Mouse (Mus musculus) stomach, embryonic 16.5 days (tissue): ENCODE results near the gene Hist1h2ab. TPM values are rescaled to one million over a fixed set of nuclear protein-coding genes. Genes with fewer than 3 reads are reported as not detected.
"Not testable (repeated sequence)": the region's sequence is repeated elsewhere in the genome, so short reads cannot be mapped to it uniquely, and the experiment has no call there.

ENCODE experiments used
- ATAC-seq: fragments of 200-750 bp; cut with Nextera tagmentation; 2 replicates; pipeline ENCODE4 v1.8.0; 2017; ENCODE audit warnings: moderate number of reproducible peaks, moderate TSS enrichment; ENCODE audit not compliant: insufficient read depth, low FRiP score
- H3K27ac ChIP-seq: fragments of 300-500 bp; sonication (generic); 2 replicates; pipeline ENCODE4 v1.5.1; 2014; ENCODE audit warnings: low read length
- H3K27me3 ChIP-seq: fragments of 300-500 bp; sonication (generic); 2 replicates; pipeline ENCODE4 v1.6.1; 2014; ENCODE audit warnings: low read length, control low read depth, mixed read lengths; ENCODE audit not compliant: control insufficient read depth, insufficient read depth
- H3K36me3 ChIP-seq: fragments of 300-500 bp; sonication (generic); 2 replicates; pipeline ENCODE4 v1.6.1; 2014; ENCODE audit warnings: low read length; ENCODE audit not compliant: control insufficient read depth, insufficient read depth
- H3K4me1 ChIP-seq: fragments of 300-500 bp; sonication (generic); 2 replicates; pipeline ENCODE4 v1.6.1; 2014; ENCODE audit warnings: low read length, control low read depth, mixed read lengths; ENCODE audit not compliant: control insufficient read depth, insufficient read depth
- H3K4me2 ChIP-seq: fragments of 300-500 bp; sonication (generic); 2 replicates; pipeline ENCODE4 v1.6.1; 2014; ENCODE audit warnings: low read depth, low read length, mixed read lengths
- H3K4me3 ChIP-seq: fragments of 300-500 bp; sonication (generic); replicated peaks from 2 replicates; pipeline ENCODE4 v1.5.1; 2014; ENCODE audit warnings: mild to moderate bottlenecking, low read length
- H3K9ac ChIP-seq: fragments of 300-500 bp; sonication (generic); 2 replicates; pipeline ENCODE4 v1.6.1; 2014; ENCODE audit warnings: low read length
- H3K9me3 ChIP-seq: fragments of 300-500 bp; sonication (generic); replicated peaks from 2 replicates; pipeline ENCODE4 v1.6.1; 2016; ENCODE audit warnings: low read length, control low read depth; ENCODE audit not compliant: control insufficient read depth
- WGBS: fragments of 180-500 bp; shearing (Covaris S2); extraction: QIAGEN DNeasy Blood & Tissue Kit; methylation state at CpG from one replicate; pipeline ENCODE4 v1.1.7; 2014; 5-methylcytosine and 5-hydroxymethylcytosine counted together
- polyA plus RNA-seq: library from polyadenylated mRNA; unstranded; fragments of >200 nt; fragmentation: Nextera tagmentation; extraction: Ambion mirVana; gene quantifications from 2 replicates; pipeline ENCODE4 v1.2.1, GENCODE M21; 2015

Gene Hist1h2ab
- polyA plus RNA-seq, 1 experiment from 2014 or later: 26.2 TPM

DNA sequence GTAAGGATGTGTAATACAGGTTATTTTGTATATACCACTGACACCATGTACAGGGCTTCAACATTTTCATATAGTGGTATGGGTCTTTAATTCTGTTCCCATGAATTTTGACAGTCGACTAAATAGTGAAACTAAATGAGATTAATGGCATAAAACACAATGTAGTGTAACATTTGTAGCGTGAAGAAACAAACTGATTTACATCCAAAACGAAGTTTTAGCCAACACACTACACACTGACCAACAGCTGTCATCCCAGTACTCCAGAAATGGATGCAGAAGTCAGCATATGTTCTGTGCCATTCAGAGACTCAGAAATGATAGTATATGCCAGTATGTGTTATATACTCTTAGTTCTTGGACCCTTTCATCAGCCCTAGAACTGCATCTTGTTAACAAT lies 7.0 kb downstream of the Hist1h2ab start:
- no peaks in the 10 kb centered on the region for H3K27me3 ChIP-seq
- WGBS: 34% methylated on average over 3 of the region's 3 CpGs
- no peak overlapping the region for H3K4me3 ChIP-seq
- no peak overlapping the region for H3K4me2 ChIP-seq
- H3K9ac ChIP-seq: no peak overlapping the region
- no peak for ATAC-seq
- H3K9me3 ChIP-seq: no peaks in the 10 kb centered on the region
- H3K4me1 ChIP-seq: peaks cover 7% of the 10 kb centered on the region
- no peaks in the 10 kb centered on the region for H3K36me3 ChIP-seq
- H3K27ac ChIP-seq: no peak overlapping the region

DNA sequence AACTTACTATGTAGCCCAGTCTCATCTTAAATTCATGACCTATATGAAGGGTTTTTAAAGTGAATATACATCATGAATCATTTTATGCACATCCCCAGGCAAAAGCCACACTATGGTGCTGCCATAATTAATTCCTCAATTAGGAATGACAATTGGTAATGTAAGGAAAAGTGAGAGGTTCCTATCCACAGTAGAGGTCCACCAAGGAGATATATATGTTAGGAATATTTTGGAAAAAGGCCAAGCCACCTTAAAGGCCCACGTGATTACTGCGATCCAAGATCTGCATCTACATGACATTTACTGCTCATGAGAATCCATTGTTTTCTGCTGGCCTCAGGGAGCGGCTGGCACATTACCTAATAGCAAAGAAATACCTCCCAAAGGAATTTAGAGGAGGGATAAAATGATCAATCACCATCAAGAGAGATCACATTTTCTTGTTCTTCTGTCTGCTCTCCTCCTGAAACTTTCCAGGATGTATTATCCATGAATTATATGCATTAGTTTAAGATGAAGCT lies 8.4 kb downstream of the Hist1h2ab start:
- Histone ChIP-seq H3K27me3 (no peaks in the 10 kb centered on the region), H3K9ac (no peak overlapping the region), H3K4me1 (peaks cover 16% of the 10 kb centered on the region), H3K4me2 (no peak overlapping the region), H3K27ac (no peak overlapping the region), H3K9me3 (no peaks in the 10 kb centered on the region), H3K4me3 (no peak overlapping the region), H3K36me3 (no peaks in the 10 kb centered on the region)
- ATAC-seq: no peak
- WGBS: 77% methylated on average over 3 of the region's 3 CpGs

DNA sequence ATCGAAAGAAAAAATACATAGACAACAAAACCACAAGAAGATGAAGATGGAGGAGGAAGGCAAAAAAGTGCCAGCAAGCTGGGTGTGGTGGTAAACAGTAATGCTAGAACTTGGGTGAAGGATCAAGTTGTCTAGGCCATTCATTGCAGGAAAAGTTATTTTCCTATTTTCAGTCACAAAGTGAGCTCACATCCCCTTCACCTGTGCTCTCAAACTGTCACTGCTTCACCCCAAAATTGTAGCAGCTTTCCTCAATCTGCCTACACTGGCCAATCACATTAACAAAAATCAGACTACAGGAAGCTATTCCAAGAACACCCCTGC lies 9.0 kb downstream of the Hist1h2ab start:
- Histone ChIP-seq H3K36me3 (no peaks in the 10 kb centered on the region), H3K9me3 (no peaks in the 10 kb centered on the region), H3K9ac (peak overlapping the region; percentile 70; the same call in 1 of the 2 replicates), H3K4me3 (peak overlapping the region; percentile 59), H3K27me3 (no peaks in the 10 kb centered on the region), H3K4me2 (peak overlapping the region; percentile 75), H3K27ac (peak overlapping the region; percentile 87), H3K4me1 (peaks cover 18% of the 10 kb centered on the region)
- WGBS: 68% methylated on average over 1 of the region's 1 CpGs
- no peak for ATAC-seq

DNA sequence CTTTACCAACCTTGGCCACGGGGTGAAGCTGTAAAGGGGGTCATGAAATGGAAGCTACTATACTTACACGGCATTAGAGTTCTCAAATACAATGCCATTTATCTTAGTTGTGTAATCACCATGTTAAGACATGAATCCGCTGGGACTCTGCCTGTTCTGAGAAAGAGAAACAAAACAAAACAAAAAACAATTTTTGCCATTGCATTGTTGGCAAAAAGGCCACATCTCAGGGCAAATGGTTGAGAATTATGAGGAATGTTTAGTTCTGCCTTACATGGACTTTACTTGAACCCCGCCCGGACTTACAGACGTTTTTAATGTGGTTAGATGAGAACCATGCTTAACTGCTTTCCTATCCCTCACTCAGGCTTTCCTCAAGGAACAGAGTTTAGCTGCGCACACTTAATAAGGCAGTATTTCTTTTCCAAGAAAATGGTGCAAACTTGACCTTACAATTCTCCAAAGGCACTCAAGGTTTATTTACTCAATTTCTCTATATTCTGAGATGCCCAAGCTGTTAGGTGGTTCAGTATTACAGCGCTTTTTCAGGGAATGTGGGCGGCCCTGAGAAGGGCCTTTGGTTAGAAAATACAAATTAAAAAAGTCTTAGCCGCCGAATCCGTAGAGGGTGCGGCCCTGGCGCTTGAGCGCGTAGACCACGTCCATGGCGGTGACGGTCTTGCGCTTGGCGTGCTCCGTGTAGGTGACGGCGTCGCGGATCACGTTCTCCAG lies 9.5 kb downstream of the Hist1h2ab start:
- Histone ChIP-seq H3K4me3 (peak overlapping the region; percentile 59), H3K27me3 (no peaks in the 10 kb centered on the region), H3K27ac (peak overlapping the region; percentile 87), H3K4me2 (peak overlapping the region; percentile 75), H3K36me3 (no peaks in the 10 kb centered on the region), H3K9ac (peak overlapping the region; percentile 70), H3K9me3 (no peaks in the 10 kb centered on the region), H3K4me1 (peaks cover 18% of the 10 kb centered on the region)
- WGBS: 2% methylated on average over 21 of the region's 27 CpGs
- no peak for ATAC-seq

DNA sequence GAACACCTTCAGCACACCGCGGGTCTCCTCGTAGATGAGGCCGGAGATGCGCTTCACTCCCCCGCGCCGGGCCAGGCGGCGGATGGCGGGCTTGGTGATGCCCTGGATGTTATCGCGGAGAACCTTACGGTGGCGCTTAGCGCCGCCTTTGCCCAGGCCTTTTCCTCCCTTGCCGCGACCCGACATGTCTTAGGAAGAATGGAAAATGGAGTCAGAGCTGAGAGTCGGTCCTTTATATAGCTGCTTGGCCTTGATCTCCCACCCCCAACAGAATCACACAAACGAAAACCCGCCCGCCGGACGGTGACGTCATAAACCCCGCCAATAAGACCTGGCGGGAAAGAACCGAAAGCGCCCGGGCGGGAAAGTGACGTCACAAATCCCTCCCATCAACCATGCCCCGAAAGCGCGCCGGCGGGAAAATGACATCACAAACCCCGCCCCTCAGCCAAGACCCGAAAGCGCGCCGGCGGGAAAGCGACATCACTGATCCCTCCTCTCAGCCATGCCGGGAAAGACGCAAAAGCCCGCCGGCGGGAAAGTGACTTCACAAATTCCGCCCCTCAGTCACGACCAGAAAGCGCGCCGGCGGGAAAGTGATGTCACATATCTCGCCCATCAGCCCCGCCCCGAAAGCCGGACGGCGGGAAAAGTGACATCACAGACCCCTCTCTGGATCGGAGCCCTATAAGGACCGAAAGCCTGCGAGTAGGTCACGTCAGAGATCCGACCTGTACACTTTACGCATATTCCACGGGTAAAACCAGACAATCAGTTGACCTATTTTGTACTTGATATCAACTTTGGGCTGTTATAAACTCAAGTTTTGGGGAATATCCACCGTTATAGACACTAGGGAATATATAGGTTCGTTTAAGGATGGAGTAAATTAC lies 10.3 kb downstream of the Hist1h2ab start, which contains the start of gene Hist1h4a:
Hist1h4a (minus strand) TSS at position 259 of the 893 bp plus-strand sequence.
- Histone ChIP-seq H3K9me3 (no peaks in the 10 kb centered on the region), H3K4me3 (peak within 1 kb of the TSS; percentile 59), H3K9ac (peak within 1 kb of the TSS; percentile 70), H3K27me3 (no peaks in the 10 kb centered on the region), H3K4me2 (peak within 1 kb of the TSS; percentile 75), H3K36me3 (no peaks in the 10 kb centered on the region), H3K4me1 (peaks cover 18% of the 10 kb centered on the region), H3K27ac (peak within 1 kb of the TSS; percentile 98)
- ATAC-seq: peak; percentile 79
- under 1% methylated on average over 65 of the region's 72 CpGs for WGBS

DNA sequence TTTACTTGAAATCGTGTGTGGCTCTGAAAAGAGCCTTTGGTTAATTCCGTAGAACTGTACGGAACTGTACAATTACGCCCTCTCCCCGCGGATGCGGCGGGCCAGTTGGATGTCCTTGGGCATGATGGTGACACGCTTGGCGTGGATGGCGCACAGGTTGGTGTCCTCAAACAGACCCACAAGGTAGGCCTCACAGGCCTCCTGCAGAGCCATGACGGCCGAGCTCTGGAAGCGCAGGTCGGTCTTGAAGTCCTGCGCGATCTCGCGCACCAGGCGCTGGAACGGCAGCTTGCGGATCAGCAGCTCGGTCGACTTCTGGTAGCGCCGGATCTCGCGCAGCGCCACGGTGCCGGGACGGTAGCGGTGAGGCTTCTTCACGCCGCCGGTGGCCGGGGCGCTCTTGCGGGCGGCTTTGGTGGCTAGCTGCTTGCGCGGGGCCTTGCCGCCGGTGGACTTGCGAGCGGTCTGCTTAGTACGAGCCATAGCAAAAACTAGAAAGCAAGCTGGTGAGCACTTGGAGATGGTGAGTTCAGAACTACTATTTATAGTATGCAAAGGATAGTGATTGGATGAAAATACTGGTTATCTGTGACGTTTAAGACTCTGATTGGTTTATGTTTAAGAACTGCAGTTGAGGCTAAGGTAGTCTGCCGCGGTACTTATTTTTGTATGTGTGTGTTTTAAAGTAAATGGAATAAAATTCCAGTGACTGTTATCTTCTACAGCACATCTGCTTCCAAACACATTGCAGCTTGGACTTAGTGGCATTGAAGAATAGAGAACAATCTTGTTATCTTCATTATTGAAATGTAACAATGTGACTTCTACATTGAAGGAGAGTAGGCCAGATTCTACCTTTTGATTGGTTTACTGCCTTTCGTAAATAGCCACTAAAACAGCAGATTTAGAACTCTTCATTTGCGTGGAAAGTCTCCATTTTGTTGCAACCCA lies 11.2 kb downstream of the Hist1h2ab start, which contains the start of gene Hist1h3a:
Hist1h3a (minus strand) TSS at position 516 of the 951 bp plus-strand sequence.
- H3K36me3 ChIP-seq, H3K27me3 ChIP-seq, H3K9me3 ChIP-seq: not testable (repeated sequence)
- Histone ChIP-seq H3K9ac (peak within 1 kb of the TSS; percentile 80), H3K27ac (peak within 1 kb of the TSS; percentile 98), H3K4me3 (peak within 1 kb of the TSS; percentile 59), H3K4me2 (peak within 1 kb of the TSS; percentile 75), H3K4me1 (peaks cover 17% of the 10 kb centered on the region)
- ATAC-seq: peak; percentile 54
- WGBS: under 1% methylated on average over 32 of the region's 52 CpGs

DNA sequence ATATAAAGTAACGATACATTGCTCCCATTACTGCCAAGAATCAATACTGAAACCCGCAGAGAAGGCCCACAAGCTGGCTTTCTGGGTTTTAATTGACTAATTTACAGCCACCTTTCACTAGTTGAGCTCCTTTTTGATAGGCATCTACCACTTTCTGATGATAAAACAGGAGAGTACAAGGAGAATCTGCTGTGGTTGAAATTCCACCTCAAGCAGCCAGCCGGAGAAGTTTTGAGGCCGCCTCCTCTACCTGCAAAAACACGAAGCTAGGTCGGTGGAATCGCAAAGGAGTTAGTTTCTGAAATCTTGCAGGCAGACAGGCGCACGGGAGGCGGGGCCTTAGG lies 12.3 kb downstream of the Hist1h2ab start:
- ATAC-seq: no peak

DNA sequence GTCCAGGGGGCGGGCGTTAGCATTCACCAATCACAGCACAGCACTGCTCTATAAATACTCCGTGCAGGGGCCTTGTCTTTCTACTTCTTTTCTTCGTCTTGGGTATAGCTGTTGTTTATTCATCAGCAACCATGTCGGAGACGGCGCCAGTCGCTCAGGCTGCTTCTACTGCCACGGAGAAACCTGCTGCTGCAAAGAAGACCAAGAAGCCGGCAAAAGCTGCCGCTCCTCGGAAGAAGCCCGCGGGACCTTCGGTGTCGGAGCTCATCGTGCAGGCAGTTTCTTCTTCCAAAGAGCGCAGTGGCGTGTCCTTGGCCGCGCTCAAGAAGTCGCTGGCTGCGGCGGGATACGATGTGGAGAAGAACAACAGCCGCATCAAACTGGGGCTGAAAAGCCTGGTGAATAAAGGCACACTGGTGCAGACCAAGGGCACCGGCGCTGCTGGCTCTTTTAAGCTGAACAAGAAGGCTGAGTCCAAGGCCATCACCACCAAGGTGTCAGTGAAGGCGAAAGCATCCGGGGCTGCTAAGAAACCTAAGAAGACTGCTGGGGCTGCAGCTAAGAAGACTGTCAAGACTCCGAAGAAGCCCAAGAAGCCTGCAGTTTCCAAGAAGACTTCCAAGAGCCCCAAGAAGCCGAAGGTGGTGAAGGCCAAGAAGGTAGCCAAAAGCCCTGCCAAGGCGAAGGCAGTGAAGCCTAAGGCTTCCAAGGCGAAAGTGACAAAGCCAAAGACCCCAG lies 12.8 kb downstream of the Hist1h2ab start, which contains the start of gene Hist1h1a:
Hist1h1a (plus strand) TSS at position 81 of the 738 bp plus-strand sequence.
- Histone ChIP-seq H3K9ac (peak within 1 kb of the TSS; percentile 80), H3K4me2 (peak within 1 kb of the TSS; percentile 75), H3K27ac (peak within 1 kb of the TSS; percentile 98), H3K27me3 (no peaks in the 10 kb centered on the region), H3K9me3 (no peaks in the 10 kb centered on the region), H3K4me1 (peaks cover 13% of the 10 kb centered on the region), H3K36me3 (no peaks in the 10 kb centered on the region), H3K4me3 (peak within 1 kb of the TSS; percentile 59)
- WGBS: 3% methylated on average over 34 of the region's 34 CpGs
- peak; percentile 78 for ATAC-seq

More for the DNA sequence above, 12.3 kb downstream of the Hist1h2ab start:
- under 1% methylated on average over 10 of the region's 10 CpGs for WGBS
- Histone ChIP-seq H3K9ac (peak overlapping the region; percentile 80), H3K36me3 (no peaks in the 10 kb centered on the region), H3K27me3 (no peaks in the 10 kb centered on the region), H3K4me3 (peak overlapping the region; percentile 59), H3K4me2 (peak overlapping the region; percentile 75), H3K9me3 (no peaks in the 10 kb centered on the region), H3K27ac (peak overlapping the region; percentile 98), H3K4me1 (peaks cover 13% of the 10 kb centered on the region)
